Mouse (Mus musculus): Measurements from ENCODE around the gene Smg6.

Smg6 gene

GRCm38 (mm10) chr11:74925577-74926387, at the start of gene Smg6, which contains the start of gene Srr:
Smg6 (plus strand) TSS chr11:74925823.
Srr (minus strand) TSS chr11:74925948.
- DNase-seq (ENCODE audit: low spot score) = peak; percentile 84

- DNase-seq (ENCODE audit: low spot score) = peak; percentile 37
Observed at GRCm38 (mm10) chr11:74876801-74877200, 48.8 kb upstream of the Smg6 start.

GRCm38 (mm10) chr11:74880999-74881398, 44.6 kb upstream of the Smg6 start:
- DNase-seq (ENCODE audit: low spot score) = no peak

- DNase-seq (ENCODE audit: low spot score) = no peak
Observed at GRCm38 (mm10) chr11:74881979-74882378, 43.6 kb upstream of the Smg6 start.

GRCm38 (mm10) chr11:74883098-74883497, 42.5 kb upstream of the Smg6 start:
- DNase-seq (ENCODE audit: low spot score) = no peak

GRCm38 (mm10) chr11:74894619-74895018, 31.0 kb upstream of the Smg6 start:
- DNase-seq (ENCODE audit: low spot score) = no peak

- peak; percentile 48 for DNase-seq (ENCODE audit: low spot score)
Observed at GRCm38 (mm10) chr11:74895980-74896900, 29.4 kb upstream of the Smg6 start.

- peak; percentile 48 for DNase-seq (ENCODE audit: low spot score)
Observed at GRCm38 (mm10) chr11:74896901-74897677, 28.5 kb upstream of the Smg6 start, which contains the start of gene Sgsm2. Sgsm2 (minus strand) TSS chr11:74897060.

- peak; percentile 80 for DNase-seq (ENCODE audit: low spot score)
Observed at GRCm38 (mm10) chr11:74897678-74898516, 27.7 kb upstream of the Smg6 start, which contains the start of gene Tsr1. Tsr1 (plus strand) TSS chr11:74898071.

GRCm38 (mm10) chr11:74898517-74898827, 27.2 kb upstream of the Smg6 start:
- no peak for DNase-seq (ENCODE audit: low spot score)

GRCm38 (mm10) chr11:74901555-74901954, 24.1 kb upstream of the Smg6 start:
- DNase-seq (ENCODE audit: low spot score) = no peak

- no peak for DNase-seq (ENCODE audit: low spot score)
Observed at GRCm38 (mm10) chr11:74902416-74902815, 23.2 kb upstream of the Smg6 start.

GRCm38 (mm10) chr11:74907850-74908249, 17.8 kb upstream of the Smg6 start:
- no peak for DNase-seq (ENCODE audit: low spot score)

GRCm38 (mm10) chr11:74908618-74909399, 16.8 kb upstream of the Smg6 start:
- DNase-seq (ENCODE audit: low spot score) = no peak

GRCm38 (mm10) chr11:74909978-74910377, 15.6 kb upstream of the Smg6 start:
- DNase-seq (ENCODE audit: low spot score) = no peak

GRCm38 (mm10) chr11:74912492-74912891, 13.1 kb upstream of the Smg6 start:
- no peak for DNase-seq (ENCODE audit: low spot score)

- DNase-seq (ENCODE audit: low spot score) = no peak
Observed at GRCm38 (mm10) chr11:74919249-74919648, 6.4 kb upstream of the Smg6 start.

GRCm38 (mm10) chr11:74924149-74924548, 1.5 kb upstream of the Smg6 start:
- peak; percentile 12 for DNase-seq (ENCODE audit: low spot score)

- DNase-seq (ENCODE audit: low spot score) = peak; percentile 42
Observed at GRCm38 (mm10) chr11:74926388-74927005, 874 bp downstream of the Smg6 start.

- DNase-seq (ENCODE audit: low spot score) = no peak
Observed at GRCm38 (mm10) chr11:74927236-74927725, 1.7 kb downstream of the Smg6 start.

Data from ovary, postnatal 14 days (tissue).